Mouse (Mus musculus) heart, postnatal 0 days (tissue): ENCODE measurements around the gene Nfkb1.

Experiments
- CTCF ChIP-seq: IDR thresholded peaks from 2 replicates; pipeline ENCODE4 v1.5.1; 2016; ENCODE audit warnings: antibody characterized with exemption, control low read depth, low read depth
- EP300 ChIP-seq: IDR thresholded peaks from 2 replicates; pipeline ENCODE4 v1.6.1; 2016; ENCODE audit warnings: antibody characterized with exemption, low read depth

GRCm38 (mm10) chr3:135677064-135677463 is 14.3 kb downstream of the Nfkb1 start:
- no peak for TF ChIP-seq CTCF
- TF ChIP-seq EP300, result no peak
